Mouse (Mus musculus) thymus, postnatal 25 days (tissue): ENCODE data around the gene Pih1d2.
"Not testable (repeated sequence)": the region's sequence is repeated elsewhere in the genome, so short reads cannot be mapped to it uniquely, and the experiment has no call there.

Experiments used
- DNase-seq: peaks from one replicate; pipeline ENCODE4 v3.0.0; 2022

Pih1d2 gene

GRCm38 (mm10) chr9:50630903-50631302, 13.8 kb downstream of the Pih1d2 start:
- not testable (repeated sequence) for DNase-seq

- no peak for DNase-seq
Observed at GRCm38 (mm10) chr9:50632016-50632688, 15.0 kb downstream of the Pih1d2 start.

- DNase-seq, result no peak
Observed at GRCm38 (mm10) chr9:50633059-50633458, 15.9 kb downstream of the Pih1d2 start.

- no peak for DNase-seq
Observed at GRCm38 (mm10) chr9:50634270-50634669, 17.1 kb downstream of the Pih1d2 start.

- no peak for DNase-seq
Observed at GRCm38 (mm10) chr9:50646826-50647370, 29.8 kb downstream of the Pih1d2 start.

GRCm38 (mm10) chr9:50650503-50650902, 33.4 kb downstream of the Pih1d2 start:
- DNase-seq, result no peak

- DNase-seq, result no peak
Observed at GRCm38 (mm10) chr9:50658391-50658790, 41.3 kb downstream of the Pih1d2 start.

GRCm38 (mm10) chr9:50658941-50659388, 41.8 kb downstream of the Pih1d2 start:
- DNase-seq, result no peak

- peak; percentile 84 for DNase-seq
Observed at GRCm38 (mm10) chr9:50659392-50660217, 42.5 kb downstream of the Pih1d2 start, which contains the start of gene Dlat. Gene Dlat, minus strand, starts transcription at chr9:50659780.

- DNase-seq, result peak; percentile 50
Observed at GRCm38 (mm10) chr9:50660431-50660830, 43.3 kb downstream of the Pih1d2 start.

GRCm38 (mm10) chr9:50664826-50665225, 47.7 kb downstream of the Pih1d2 start:
- DNase-seq, result no peak

GRCm38 (mm10) chr9:50666442-50666841, 49.3 kb downstream of the Pih1d2 start:
- DNase-seq, result no peak

- DNase-seq, result no peak
Observed at GRCm38 (mm10) chr9:50667579-50668498, 50.7 kb downstream of the Pih1d2 start.

GRCm38 (mm10) chr9:50670690-50671089, 53.6 kb downstream of the Pih1d2 start:
- DNase-seq, result peak; percentile 71
